Mouse (Mus musculus): Measurements from ENCODE around the gene Sema5b.

DNA sequence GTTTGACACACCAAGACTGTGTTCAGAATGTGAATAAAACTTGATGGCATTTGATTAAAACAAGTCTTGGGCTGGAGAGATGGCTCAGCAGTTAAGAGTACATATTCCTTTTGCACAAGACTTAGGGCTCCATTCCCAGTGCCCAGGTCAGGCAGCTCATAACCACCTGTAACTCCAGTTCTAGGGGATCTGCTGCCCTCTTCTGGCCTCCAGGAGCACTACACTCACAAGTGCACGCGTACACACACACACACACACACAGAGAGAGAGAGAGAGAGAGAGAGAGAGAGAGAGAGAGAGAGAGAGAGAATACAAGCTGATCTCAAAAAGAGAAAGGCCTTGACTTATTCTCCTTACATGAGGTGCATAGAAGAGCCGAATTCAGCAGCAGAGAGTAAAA is 40.6 kb upstream of the Sema5b start:
- TF ChIP-seq CTCF (IDR thresholded peaks at IDR 0.05; ENCODE audit: control insufficient read depth, insufficient read depth, insufficient replicate concordance, low read depth, low read length) (peak; percentile 37; the same call in 1 of the 2 replicates), POLR2A (IDR thresholded peaks at IDR 0.05; ENCODE audit: control insufficient read depth, low read depth, low read length) (no peak)

Data from testis, adult 2 months (tissue).